Mouse (Mus musculus) stomach, postnatal 0 days (tissue): ENCODE measurements around the gene Tpst1. TPM values are rescaled to one million over a fixed set of nuclear protein-coding genes. Genes with fewer than 3 reads are reported as not detected.

Source experiments
- ATAC-seq: fragments of 200-750 bp; cut with Nextera tagmentation; 2 replicates; pipeline ENCODE4 v1.8.0; 2017; ENCODE audit not compliant: low FRiP score, low TSS enrichment
- DNase-seq: peaks from one replicate; pipeline ENCODE4 v3.0.0-alpha.2; 2016; ENCODE audit warnings: low spot score
- H3K27ac ChIP-seq: fragments of 300-500 bp; sonication (generic); replicated peaks from 2 replicates; pipeline ENCODE4 v1.5.1; 2014; ENCODE audit warnings: mild to moderate bottlenecking, control low read depth
- H3K27me3 ChIP-seq: fragments of 300-500 bp; sonication (generic); 2 replicates; pipeline ENCODE4 v1.6.1; 2014; ENCODE audit warnings: low read length; ENCODE audit not compliant: control insufficient read depth, insufficient read depth
- H3K36me3 ChIP-seq: fragments of 300-500 bp; sonication (generic); 2 replicates; pipeline ENCODE4 v1.6.1; 2014; ENCODE audit warnings: low read length, mixed read lengths; ENCODE audit not compliant: control insufficient read depth, insufficient read depth
- H3K4me1 ChIP-seq: fragments of 300-500 bp; sonication (generic); replicated peaks from 2 replicates; pipeline ENCODE4 v1.6.1; 2014; ENCODE audit warnings: antibody characterized with exemption; ENCODE audit not compliant: control insufficient read depth, insufficient read depth
- H3K4me2 ChIP-seq: fragments of 300-500 bp; sonication (generic); replicated peaks from 2 replicates; pipeline ENCODE4 v1.6.1; 2014; ENCODE audit warnings: low read depth, mild to moderate bottlenecking, control low read depth, moderate library complexity
- H3K4me3 ChIP-seq: fragments of 300-500 bp; sonication (generic); 2 replicates; pipeline ENCODE4 v1.5.1; 2014; ENCODE audit warnings: low read depth, low read length, control low read depth
- H3K9ac ChIP-seq: fragments of 300-500 bp; sonication (generic); 2 replicates; pipeline ENCODE4 v1.6.1; 2014; ENCODE audit warnings: mild to moderate bottlenecking, low read length, control low read depth, mixed read lengths
- H3K9me3 ChIP-seq: fragments of 300-500 bp; sonication (generic); 2 replicates; pipeline ENCODE4 v1.6.1; 2016; ENCODE audit warnings: low read length; ENCODE audit not compliant: control insufficient read depth
- CTCF ChIP-seq: IDR thresholded peaks from 2 replicates; pipeline ENCODE4 v1.5.1; 2016; ENCODE audit warnings: antibody characterized with exemption, low read depth, mild to moderate bottlenecking, moderate library complexity
- EP300 ChIP-seq: optimal IDR thresholded peaks from 2 replicates; pipeline ENCODE3; 2016; ENCODE audit warnings: antibody characterized with exemption
- WGBS: fragments of 180-500 bp; shearing (Covaris S2); extraction: QIAGEN DNeasy Blood & Tissue Kit; methylation state at CpG from one replicate; pipeline ENCODE4 v1.1.7; 2014; 5-methylcytosine and 5-hydroxymethylcytosine counted together
- polyA plus RNA-seq: library from polyadenylated mRNA; unstranded; fragments of >200 nt; fragmentation: Nextera tagmentation; extraction: Ambion mirVana; gene quantifications from 2 replicates; pipeline ENCODE4 v1.2.1, GENCODE M21; 2015

Tpst1 gene
- polyA plus RNA-seq, 1 experiment from 2014 or later: 44.5 TPM

- no peaks in the 10 kb centered on the region for H3K9me3 ChIP-seq
- peak overlapping the region; percentile 91 for H3K9ac ChIP-seq
- peak overlapping the region; percentile 79 for H3K4me3 ChIP-seq
- no peaks in the 10 kb centered on the region for H3K36me3 ChIP-seq
- H3K4me1 ChIP-seq: peaks cover 6% of the 10 kb centered on the region
- H3K4me2 ChIP-seq: peak overlapping the region; percentile 69
- H3K27ac ChIP-seq: peak overlapping the region; percentile 95
- WGBS: 12% methylated on average over 6 of the region's 6 CpGs
- ATAC-seq (no peak), DNase-seq (no peak)
- TF ChIP-seq CTCF: no peak
- TF ChIP-seq EP300: no peak
- no peaks in the 10 kb centered on the region for H3K27me3 ChIP-seq
Measured at GRCm38 (mm10) chr5:130170666-130171422, 97.7 kb downstream of the Tpst1 start.

- H3K27me3 ChIP-seq: no peaks in the 10 kb centered on the region
- no peaks in the 10 kb centered on the region for H3K9me3 ChIP-seq
- under 1% methylated on average over 57 of the region's 62 CpGs for WGBS
- peak; percentile 97 for DNase-seq
- peaks cover 6% of the 10 kb centered on the region for H3K4me1 ChIP-seq
- H3K27ac ChIP-seq: peak within 1 kb of the TSS; percentile 95
- H3K36me3 ChIP-seq: no peaks in the 10 kb centered on the region
- peak within 1 kb of the TSS; percentile 91 for H3K9ac ChIP-seq
- H3K4me2 ChIP-seq: peak within 1 kb of the TSS; percentile 69
- no peak for TF ChIP-seq EP300
- no peak for TF ChIP-seq CTCF
- peak; percentile 96 for ATAC-seq
- H3K4me3 ChIP-seq: peak within 1 kb of the TSS; percentile 79
Measured at GRCm38 (mm10) chr5:130171423-130171954, 98.4 kb downstream of the Tpst1 start, which contains the start of gene Rabgef1. Gene Rabgef1 (plus strand): TSS chr5:130171798.

- peak; percentile 51 for DNase-seq
- peak overlapping the region; percentile 91 for H3K9ac ChIP-seq
- peaks cover 6% of the 10 kb centered on the region for H3K4me1 ChIP-seq
- H3K27me3 ChIP-seq: no peaks in the 10 kb centered on the region
- peak overlapping the region; percentile 55 for H3K4me2 ChIP-seq
- no peaks in the 10 kb centered on the region for H3K9me3 ChIP-seq
- peak; percentile 77 for ATAC-seq
- H3K4me3 ChIP-seq: peak overlapping the region; percentile 79
- TF ChIP-seq EP300 (no peak), CTCF (no peak)
- H3K27ac ChIP-seq: peak overlapping the region; percentile 95
- WGBS: under 1% methylated on average over 36 of the region's 46 CpGs
- H3K36me3 ChIP-seq: no peaks in the 10 kb centered on the region
Measured at GRCm38 (mm10) chr5:130171956-130172601, 99.0 kb downstream of the Tpst1 start.

- DNase-seq (no peak), ATAC-seq (no peak)
- TF ChIP-seq CTCF (no peak), EP300 (no peak)
- no peaks in the 10 kb centered on the region for H3K27me3 ChIP-seq
- H3K27ac ChIP-seq: peak overlapping the region; percentile 35; the same call in 1 of the 2 replicates
- peak overlapping the region; percentile 21 for H3K4me3 ChIP-seq
- H3K9me3 ChIP-seq: no peaks in the 10 kb centered on the region
- peak overlapping the region; percentile 55 for H3K4me2 ChIP-seq
- H3K36me3 ChIP-seq: no peaks in the 10 kb centered on the region
- 79% methylated on average over 4 of the region's 4 CpGs for WGBS
- peak overlapping the region; percentile 2; the same call in 1 of the 2 replicates for H3K9ac ChIP-seq
- peaks cover 6% of the 10 kb centered on the region for H3K4me1 ChIP-seq
Measured at GRCm38 (mm10) chr5:130173012-130173411, 99.9 kb downstream of the Tpst1 start.

- Histone ChIP-seq H3K9me3 (no peaks in the 10 kb centered on the region), H3K36me3 (no peaks in the 10 kb centered on the region), H3K4me1 (peaks cover 2% of the 10 kb centered on the region), H3K27me3 (no peaks in the 10 kb centered on the region), H3K4me2 (no peak overlapping the region), H3K4me3 (no peak overlapping the region), H3K9ac (no peak overlapping the region), H3K27ac (no peak overlapping the region)
- 40% methylated on average over 4 of the region's 4 CpGs for WGBS
- DNase-seq (no peak), ATAC-seq (no peak; the same call in 1 of the 2 replicates)
- no peak for TF ChIP-seq CTCF
- TF ChIP-seq EP300: no peak
Measured at GRCm38 (mm10) chr5:130177871-130178270, 104.7 kb downstream of the Tpst1 start.
